Mouse (Mus musculus): ENCODE measurements around the gene Astn1. TPM values are rescaled to one million over a fixed set of nuclear protein-coding genes. Genes with fewer than 3 reads are reported as not detected.

The Astn1 gene
- polyA plus RNA-seq, 1 experiment: 0.28 TPM

DNA sequence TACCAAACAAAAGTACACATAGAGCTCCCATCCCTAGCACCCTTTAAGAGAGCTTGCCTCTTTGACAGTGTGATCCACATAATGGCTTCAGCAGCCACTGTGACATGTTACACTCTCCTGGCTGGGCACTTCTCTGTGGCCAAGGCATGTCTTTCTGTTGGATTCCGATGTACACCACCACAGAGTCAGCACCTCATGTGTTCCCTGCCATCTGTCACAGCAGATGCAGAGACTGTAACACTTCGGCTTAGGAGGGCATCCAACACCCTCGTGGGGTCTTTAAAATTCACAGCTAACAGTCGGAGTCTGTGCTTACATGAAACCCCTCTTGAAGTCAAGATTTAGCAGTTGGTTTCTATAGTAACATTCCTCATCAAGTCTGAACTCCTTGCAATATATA, 154.5 kb downstream of the Astn1 start:
- Histone ChIP-seq H3K36me3 (ENCODE audit: control insufficient read depth, insufficient read depth, low read length) (no peaks in the 10 kb centered on the region), H3K27ac (ENCODE audit: control insufficient read depth, insufficient read depth, low read depth, low read length) (no peak overlapping the region), H3K4me1 (ENCODE audit: control insufficient read depth, insufficient read depth, low read length) (no peaks in the 10 kb centered on the region), H3K27me3 (ENCODE audit: control insufficient read depth, insufficient read depth, low read length) (no peaks in the 10 kb centered on the region), H3K4me3 (ENCODE audit: control insufficient read depth, low read depth, low read length) (no peak overlapping the region)
- TF ChIP-seq CTCF (IDR thresholded peaks at IDR 0.05; ENCODE audit: control insufficient read depth, insufficient read depth, insufficient replicate concordance, low read depth, low read length) (no peak), POLR2A (IDR thresholded peaks at IDR 0.05; ENCODE audit: control insufficient read depth, low read depth, low read length) (no peak)

DNA sequence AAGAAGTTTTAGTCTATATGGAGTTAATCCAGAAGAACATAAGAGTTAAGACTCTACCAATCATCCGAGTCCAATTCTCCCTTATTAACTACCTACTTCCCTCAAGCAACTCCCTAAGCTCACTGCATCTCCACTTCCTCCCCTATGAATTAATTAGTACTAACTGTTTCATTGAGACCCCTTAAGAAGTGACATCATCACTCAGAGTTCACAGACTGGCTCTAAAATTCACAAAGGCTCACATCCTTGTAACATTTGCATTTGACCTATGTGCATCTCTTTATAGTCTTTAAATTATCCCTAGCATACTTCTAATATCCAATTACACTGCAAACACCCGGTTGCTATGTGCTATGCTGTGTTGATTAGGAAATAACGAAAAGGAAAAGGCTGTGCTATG, 174.1 kb downstream of the Astn1 start:
- no peaks in the 10 kb centered on the region for H3K36me3 ChIP-seq (ENCODE audit: control insufficient read depth, insufficient read depth, low read length)
- H3K4me3 ChIP-seq (ENCODE audit: control insufficient read depth, low read depth, low read length): no peak overlapping the region
- H3K27ac ChIP-seq (ENCODE audit: control insufficient read depth, insufficient read depth, low read depth, low read length): no peak overlapping the region
- H3K27me3 ChIP-seq (ENCODE audit: control insufficient read depth, insufficient read depth, low read length): no peaks in the 10 kb centered on the region
- no peaks in the 10 kb centered on the region for H3K4me1 ChIP-seq (ENCODE audit: control insufficient read depth, insufficient read depth, low read length)
- TF ChIP-seq POLR2A (IDR thresholded peaks at IDR 0.05; ENCODE audit: control insufficient read depth, low read depth, low read length) (no peak), CTCF (IDR thresholded peaks at IDR 0.05; ENCODE audit: control insufficient read depth, insufficient read depth, insufficient replicate concordance, low read depth, low read length) (no peak)

DNA sequence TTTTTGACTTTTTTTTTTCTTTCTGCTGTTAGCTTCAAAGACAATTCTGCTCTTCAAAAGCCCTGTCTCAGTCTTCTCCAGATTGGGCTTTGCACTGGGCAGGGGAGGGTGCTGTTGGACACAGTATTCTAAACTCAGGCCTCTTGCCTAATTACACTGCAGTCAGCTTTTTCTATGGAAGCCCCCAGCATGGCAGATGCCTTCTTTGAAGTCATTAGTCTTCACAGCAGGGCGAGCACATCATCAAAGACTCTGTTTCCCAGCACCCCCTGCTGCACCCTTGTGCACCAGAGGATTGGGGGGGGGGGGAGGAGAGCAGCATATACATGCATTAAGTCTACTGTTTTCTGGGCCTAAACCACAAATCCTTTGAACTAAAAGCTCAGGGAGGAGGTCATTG, 174.8 kb downstream of the Astn1 start:
- Histone ChIP-seq H3K27ac (ENCODE audit: control insufficient read depth, insufficient read depth, low read depth, low read length) (no peak overlapping the region), H3K4me3 (ENCODE audit: control insufficient read depth, low read depth, low read length) (no peak overlapping the region), H3K36me3 (ENCODE audit: control insufficient read depth, insufficient read depth, low read length) (no peaks in the 10 kb centered on the region), H3K27me3 (ENCODE audit: control insufficient read depth, insufficient read depth, low read length) (no peaks in the 10 kb centered on the region), H3K4me1 (ENCODE audit: control insufficient read depth, insufficient read depth, low read length) (no peaks in the 10 kb centered on the region)
- TF ChIP-seq POLR2A (IDR thresholded peaks at IDR 0.05; ENCODE audit: control insufficient read depth, low read depth, low read length) (no peak), CTCF (IDR thresholded peaks at IDR 0.05; ENCODE audit: control insufficient read depth, insufficient read depth, insufficient replicate concordance, low read depth, low read length) (no peak)

DNA sequence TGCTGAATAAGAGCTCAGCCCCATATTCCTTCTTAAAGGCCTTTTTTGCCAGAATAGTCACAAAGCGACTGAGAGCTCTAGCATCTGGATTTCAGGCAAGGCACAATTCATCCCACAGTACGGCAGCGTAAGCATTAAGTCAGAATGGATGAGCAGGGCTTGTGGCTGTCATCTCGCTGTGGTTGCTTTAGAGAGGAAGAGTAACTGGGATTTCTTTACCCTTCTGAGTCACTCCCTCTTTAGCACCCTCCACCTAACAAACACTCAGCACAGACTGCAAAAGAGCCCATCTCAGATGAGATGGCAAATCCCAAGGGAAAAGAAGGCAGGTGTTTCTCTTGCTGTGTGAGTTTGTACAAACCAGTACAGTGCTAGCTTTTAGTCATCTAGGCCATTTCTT, 183.0 kb downstream of the Astn1 start:
- no peaks in the 10 kb centered on the region for H3K27me3 ChIP-seq (ENCODE audit: control insufficient read depth, insufficient read depth, low read length)
- TF ChIP-seq POLR2A (IDR thresholded peaks at IDR 0.05; ENCODE audit: control insufficient read depth, low read depth, low read length) (no peak), CTCF (IDR thresholded peaks at IDR 0.05; ENCODE audit: control insufficient read depth, insufficient read depth, insufficient replicate concordance, low read depth, low read length) (no peak)
- H3K27ac ChIP-seq (ENCODE audit: control insufficient read depth, insufficient read depth, low read depth, low read length): no peak overlapping the region
- H3K36me3 ChIP-seq (ENCODE audit: control insufficient read depth, insufficient read depth, low read length): no peaks in the 10 kb centered on the region
- no peak overlapping the region for H3K4me3 ChIP-seq (ENCODE audit: control insufficient read depth, low read depth, low read length)
- no peaks in the 10 kb centered on the region for H3K4me1 ChIP-seq (ENCODE audit: control insufficient read depth, insufficient read depth, low read length)

DNA sequence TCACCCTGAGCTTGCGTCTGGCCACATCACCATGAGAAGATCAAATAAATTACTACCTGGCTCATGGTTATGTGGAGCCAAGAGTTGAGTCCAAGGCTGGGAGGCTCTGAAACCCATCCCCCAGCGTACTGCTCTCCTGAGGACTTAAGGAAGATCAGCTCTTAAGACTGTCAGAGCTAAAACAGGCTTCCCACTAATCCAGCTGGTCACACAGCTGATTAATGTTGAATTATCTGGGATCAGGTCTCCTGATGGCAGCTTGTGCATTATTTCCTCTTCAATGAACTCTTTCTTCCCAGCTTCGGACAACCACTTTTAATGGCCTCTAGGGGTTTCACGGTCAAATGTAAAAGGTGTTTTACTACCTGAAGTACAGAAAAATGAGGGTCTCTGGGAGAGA, 184.4 kb downstream of the Astn1 start:
- no peaks in the 10 kb centered on the region for H3K4me1 ChIP-seq (ENCODE audit: control insufficient read depth, insufficient read depth, low read length)
- H3K36me3 ChIP-seq (ENCODE audit: control insufficient read depth, insufficient read depth, low read length): no peaks in the 10 kb centered on the region
- TF ChIP-seq CTCF (IDR thresholded peaks at IDR 0.05; ENCODE audit: control insufficient read depth, insufficient read depth, insufficient replicate concordance, low read depth, low read length): no peak
- no peak for TF ChIP-seq POLR2A (IDR thresholded peaks at IDR 0.05; ENCODE audit: control insufficient read depth, low read depth, low read length)
- no peak overlapping the region for H3K27ac ChIP-seq (ENCODE audit: control insufficient read depth, insufficient read depth, low read depth, low read length)
- H3K27me3 ChIP-seq (ENCODE audit: control insufficient read depth, insufficient read depth, low read length): no peaks in the 10 kb centered on the region
- H3K4me3 ChIP-seq (ENCODE audit: control insufficient read depth, low read depth, low read length): no peak overlapping the region

DNA sequence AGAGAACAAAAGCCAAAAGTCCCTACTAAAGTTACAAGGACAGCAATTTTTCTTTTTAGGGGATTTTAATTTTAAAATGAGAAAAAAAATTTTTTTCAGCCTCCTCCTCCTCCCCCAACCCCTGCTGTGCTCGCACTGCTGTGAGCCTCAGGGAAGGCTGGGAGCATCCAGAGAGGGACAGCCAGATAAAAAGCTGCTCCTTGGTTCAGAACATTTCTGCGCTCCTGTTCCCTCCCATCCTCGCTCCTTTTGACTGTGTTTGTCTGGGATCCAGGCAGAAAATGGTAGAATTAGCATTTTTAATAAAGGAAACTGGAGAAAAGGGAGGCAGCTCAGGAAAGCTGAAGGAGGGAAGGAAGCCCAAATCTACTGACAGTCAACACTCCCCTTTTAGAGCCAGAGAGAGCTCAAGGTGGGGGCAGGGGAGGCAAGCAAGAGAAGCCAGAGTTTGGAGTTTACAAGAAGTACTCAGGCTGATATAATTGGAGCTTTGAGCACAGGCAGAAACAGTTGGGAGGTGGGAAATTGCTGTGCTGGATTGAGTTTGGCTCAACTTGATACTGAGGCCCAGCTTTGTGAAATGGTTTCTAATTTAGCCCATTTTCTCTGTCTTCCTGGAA, 185.6 kb downstream of the Astn1 start:
- Histone ChIP-seq H3K4me1 (ENCODE audit: control insufficient read depth, insufficient read depth, low read length) (no peaks in the 10 kb centered on the region), H3K27ac (ENCODE audit: control insufficient read depth, insufficient read depth, low read depth, low read length) (no peak overlapping the region), H3K4me3 (ENCODE audit: control insufficient read depth, low read depth, low read length) (no peak overlapping the region), H3K36me3 (ENCODE audit: control insufficient read depth, insufficient read depth, low read length) (no peaks in the 10 kb centered on the region), H3K27me3 (ENCODE audit: control insufficient read depth, insufficient read depth, low read length) (no peaks in the 10 kb centered on the region)
- no peak for TF ChIP-seq POLR2A (IDR thresholded peaks at IDR 0.05; ENCODE audit: control insufficient read depth, low read depth, low read length)
- no peak for TF ChIP-seq CTCF (IDR thresholded peaks at IDR 0.05; ENCODE audit: control insufficient read depth, insufficient read depth, insufficient replicate concordance, low read depth, low read length)

DNA sequence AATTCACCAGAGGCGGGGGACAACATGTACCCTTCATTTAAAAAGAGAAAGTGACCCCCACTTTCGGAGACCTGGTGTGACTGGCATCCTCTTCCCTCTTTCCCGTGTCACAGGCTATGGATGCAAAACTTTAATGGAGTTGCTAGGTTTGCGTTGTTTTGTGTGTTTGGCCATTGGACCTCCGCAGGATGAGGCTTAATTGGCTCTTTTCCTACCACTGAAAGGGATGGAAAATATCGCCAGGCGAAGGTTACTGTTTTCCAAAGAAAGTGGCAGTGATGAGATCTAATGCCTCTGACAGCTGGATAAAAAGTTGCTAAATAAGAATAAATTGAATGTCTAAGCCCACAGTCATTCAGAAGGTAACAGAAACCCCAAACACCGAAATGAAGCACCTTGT, 186.2 kb downstream of the Astn1 start:
- no peak for TF ChIP-seq POLR2A (IDR thresholded peaks at IDR 0.05; ENCODE audit: control insufficient read depth, low read depth, low read length)
- TF ChIP-seq CTCF (IDR thresholded peaks at IDR 0.05; ENCODE audit: control insufficient read depth, insufficient read depth, insufficient replicate concordance, low read depth, low read length): no peak
- no peaks in the 10 kb centered on the region for H3K36me3 ChIP-seq (ENCODE audit: control insufficient read depth, insufficient read depth, low read length)
- H3K4me3 ChIP-seq (ENCODE audit: control insufficient read depth, low read depth, low read length): no peak overlapping the region
- no peaks in the 10 kb centered on the region for H3K27me3 ChIP-seq (ENCODE audit: control insufficient read depth, insufficient read depth, low read length)
- no peak overlapping the region for H3K27ac ChIP-seq (ENCODE audit: control insufficient read depth, insufficient read depth, low read depth, low read length)
- no peaks in the 10 kb centered on the region for H3K4me1 ChIP-seq (ENCODE audit: control insufficient read depth, insufficient read depth, low read length)

DNA sequence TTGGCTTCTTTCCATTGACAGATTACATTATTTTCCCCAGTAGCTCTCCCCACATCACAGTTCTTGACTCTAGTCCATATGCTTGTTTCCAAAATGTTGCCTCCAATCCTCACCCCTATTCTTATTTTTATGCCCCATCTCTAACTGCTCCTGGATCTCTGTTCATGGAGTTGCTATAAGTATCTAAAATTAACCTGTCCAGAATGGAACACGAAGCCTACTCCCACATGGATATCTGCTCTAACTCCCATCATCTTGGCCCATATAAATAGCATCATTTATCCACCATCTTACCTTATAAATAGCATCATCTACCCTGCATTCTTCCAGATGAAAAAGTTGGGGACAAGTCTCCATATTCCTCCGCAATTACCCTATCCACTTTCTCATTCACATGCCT, 187.5 kb downstream of the Astn1 start:
- no peak overlapping the region for H3K27ac ChIP-seq (ENCODE audit: control insufficient read depth, insufficient read depth, low read depth, low read length)
- TF ChIP-seq CTCF (IDR thresholded peaks at IDR 0.05; ENCODE audit: control insufficient read depth, insufficient read depth, insufficient replicate concordance, low read depth, low read length) (no peak), POLR2A (IDR thresholded peaks at IDR 0.05; ENCODE audit: control insufficient read depth, low read depth, low read length) (no peak)
- no peaks in the 10 kb centered on the region for H3K36me3 ChIP-seq (ENCODE audit: control insufficient read depth, insufficient read depth, low read length)
- no peak overlapping the region for H3K4me3 ChIP-seq (ENCODE audit: control insufficient read depth, low read depth, low read length)
- no peaks in the 10 kb centered on the region for H3K27me3 ChIP-seq (ENCODE audit: control insufficient read depth, insufficient read depth, low read length)
- H3K4me1 ChIP-seq (ENCODE audit: control insufficient read depth, insufficient read depth, low read length): no peaks in the 10 kb centered on the region
